Mouse (Mus musculus) ES-Bruce4 (cell line): ENCODE data around the gene Gm49776. TPM values are rescaled to one million over a fixed set of nuclear protein-coding genes. Genes with fewer than 3 reads are reported as not detected.

Source experiments
- H3K27ac ChIP-seq: 2 replicates; pipeline ENCODE4 v1.5.1; 2012; ENCODE audit warnings: low read length, inconsistent platforms; ENCODE audit not compliant: insufficient read depth
- H3K27me3 ChIP-seq: 2 replicates; pipeline ENCODE4 v1.6.1; 2012; ENCODE audit warnings: mild to moderate bottlenecking, low read length, inconsistent platforms; ENCODE audit not compliant: control insufficient read depth, poor library complexity, insufficient read depth, severe bottlenecking
- H3K36me3 ChIP-seq: 2 replicates; pipeline ENCODE4 v1.6.1; 2012; ENCODE audit warnings: inconsistent platforms, mild to moderate bottlenecking, low read length, moderate library complexity; ENCODE audit not compliant: control insufficient read depth, poor library complexity, insufficient read depth, severe bottlenecking
- H3K4me1 ChIP-seq: one replicate; pipeline ENCODE4 v1.8.1; 2011; ENCODE audit warnings: low read length; ENCODE audit not compliant: control insufficient read depth, insufficient read depth
- H3K4me3 ChIP-seq: 2 replicates; pipeline ENCODE4 v1.5.1; 2011; ENCODE audit warnings: low read depth, mild to moderate bottlenecking, low read length
- H3K9ac ChIP-seq: 2 replicates; pipeline ENCODE4 v1.6.1; 2012; ENCODE audit warnings: low read depth, mild to moderate bottlenecking, inconsistent platforms; ENCODE audit not compliant: poor library complexity, severe bottlenecking
- H3K9me3 ChIP-seq: replicated peaks from 2 replicates; pipeline ENCODE4 v1.6.1; 2012; ENCODE audit warnings: mild to moderate bottlenecking, low read length, inconsistent platforms; ENCODE audit not compliant: control insufficient read depth, poor library complexity, insufficient read depth, severe bottlenecking
- CTCF ChIP-seq: IDR thresholded peaks from one replicate; pipeline ENCODE4 v1.8.1; 2011; ENCODE audit warnings: low read depth, low read length
- EP300 ChIP-seq: IDR thresholded peaks from 2 replicates; pipeline ENCODE4 v1.6.1; 2011; ENCODE audit warnings: low read depth, low read length; ENCODE audit not compliant: insufficient read depth
- POLR2A ChIP-seq: IDR thresholded peaks from one replicate; pipeline ENCODE4 v1.8.1; 2011; ENCODE audit warnings: low read length; ENCODE audit not compliant: insufficient read depth
- polyA plus RNA-seq: library from polyadenylated mRNA; stranded (reverse); fragments of >200 nt; gene quantifications from 2 replicates; pipeline ENCODE4 v1.2.4, GENCODE M21; 2011; ENCODE audit warnings: low read depth; ENCODE audit not compliant: missing spikeins, insufficient read depth, insufficient read length

The Gm49776 gene
- polyA plus RNA-seq, 1 experiment: not detected

DNA sequence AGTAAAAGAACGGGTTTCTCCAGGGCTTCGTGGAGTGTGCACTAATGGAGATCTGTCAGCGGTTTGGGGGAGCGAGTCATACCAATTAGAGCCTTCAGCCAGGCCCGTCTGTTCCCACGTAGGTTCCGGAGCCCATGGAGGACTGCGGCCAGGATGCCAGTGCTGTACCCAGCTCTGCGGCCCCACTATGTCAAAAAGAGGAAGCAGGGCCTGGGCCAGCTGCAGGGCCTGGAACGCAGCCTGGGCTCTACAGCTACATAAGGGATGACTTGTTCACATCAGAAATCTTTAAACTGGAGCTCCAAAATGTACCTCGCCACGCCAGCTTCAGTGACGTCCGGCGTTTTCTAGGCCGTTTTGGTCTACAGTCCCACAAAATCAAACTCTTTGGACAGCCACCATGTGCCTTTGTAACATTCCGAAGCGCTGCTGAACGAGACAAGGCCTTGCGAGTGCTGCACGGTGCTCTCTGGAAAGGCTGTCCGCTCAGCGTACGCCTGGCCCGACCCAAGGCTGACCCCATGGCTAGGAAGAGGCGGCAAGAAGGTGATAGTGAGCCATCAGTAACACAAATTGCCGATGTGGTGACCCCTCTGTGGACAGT, 8.7 kb downstream of the Gm49776 start:
- TF ChIP-seq EP300: no peak
- no peak for TF ChIP-seq POLR2A
- no peak for TF ChIP-seq CTCF
- Histone ChIP-seq H3K27me3 (no peaks in the 10 kb centered on the region), H3K9me3 (no peaks in the 10 kb centered on the region), H3K4me1 (peaks cover 3% of the 10 kb centered on the region), H3K36me3 (peaks cover 65% of the 10 kb centered on the region), H3K4me3 (peak overlapping the region; percentile 90), H3K9ac (peak overlapping the region; percentile 86), H3K27ac (no peak overlapping the region)

DNA sequence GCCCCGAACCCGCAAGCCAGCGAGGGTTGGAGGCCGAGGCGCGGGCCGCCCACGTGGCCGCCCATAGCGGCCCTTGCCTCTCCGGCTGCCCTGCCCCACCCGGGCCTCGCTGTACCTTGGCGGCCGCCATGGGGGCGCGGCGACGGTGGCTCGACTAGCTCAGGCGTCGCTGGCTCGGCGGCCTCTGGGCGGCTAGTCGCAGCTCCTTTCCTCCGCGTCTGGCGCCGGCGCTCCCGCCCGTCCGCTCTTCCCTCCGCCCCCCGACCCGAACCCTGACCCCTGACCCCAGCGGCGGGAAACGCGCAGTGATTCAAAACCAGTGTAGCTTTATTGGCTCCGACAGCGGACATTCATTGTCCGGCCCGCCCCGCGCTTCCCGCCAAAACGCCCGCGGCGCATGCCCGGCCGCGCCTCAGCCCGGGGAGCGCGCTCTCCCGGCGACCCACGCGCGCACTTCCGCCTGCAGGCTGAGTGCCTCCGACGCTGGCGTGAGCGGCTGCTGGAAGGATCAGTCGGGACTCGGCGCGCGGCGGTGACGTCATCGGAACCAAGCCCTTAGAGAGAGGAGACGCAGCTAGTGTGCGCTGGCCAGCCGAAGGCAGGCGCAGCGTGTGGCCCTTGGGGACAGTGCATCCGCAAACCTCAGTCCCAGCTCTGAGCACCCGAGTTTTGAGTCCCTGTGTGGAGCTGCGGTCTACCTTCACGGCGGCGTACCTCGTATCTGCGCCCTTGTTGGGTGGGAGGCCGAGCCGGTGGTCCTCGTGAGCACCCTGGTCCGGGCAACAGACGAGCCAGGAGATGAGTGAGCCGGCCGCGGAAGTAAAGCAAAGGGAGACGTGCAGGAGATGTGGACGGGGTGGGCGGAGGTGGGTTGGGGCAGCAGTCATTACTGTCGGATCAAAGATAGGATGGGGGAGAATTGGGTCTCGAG, 9.4 kb downstream of the Gm49776 start, which contains the start of the genes Trmt2a and Ranbp1:
Gene Trmt2a, plus strand, starts transcription at position 247 of the 931 bp plus-strand sequence.
Gene Ranbp1, minus strand, starts transcription at position 300 of the 931 bp plus-strand sequence.
- peaks cover 3% of the 10 kb centered on the region for H3K4me1 ChIP-seq
- H3K9me3 ChIP-seq: no peaks in the 10 kb centered on the region
- H3K27ac ChIP-seq: peak within 1 kb of the TSS; percentile 24; the same call in 1 of the 2 replicates
- TF ChIP-seq EP300 (peak; percentile 34; the same call in 1 of the 2 replicates), CTCF (no peak), POLR2A (peak; percentile 92)
- peak within 1 kb of the TSS; percentile 98 for H3K4me3 ChIP-seq
- H3K36me3 ChIP-seq: peaks cover 65% of the 10 kb centered on the region
- H3K27me3 ChIP-seq: no peaks in the 10 kb centered on the region
- peak within 1 kb of the TSS; percentile 99 for H3K9ac ChIP-seq

- Histone ChIP-seq H3K4me1 (peaks cover 3% of the 10 kb centered on the region), H3K9me3 (no peaks in the 10 kb centered on the region), H3K4me3 (peak overlapping the region; percentile 98), H3K9ac (peak overlapping the region; percentile 99), H3K27me3 (no peaks in the 10 kb centered on the region), H3K27ac (peak overlapping the region; percentile 24; the same call in 1 of the 2 replicates), H3K36me3 (peaks cover 65% of the 10 kb centered on the region)
- TF ChIP-seq CTCF (no peak), POLR2A (no peak), EP300 (no peak)
These were observed 10.4 kb downstream of the Gm49776 start for GRCm38 (mm10) chr16:18247521-18248399.

GRCm38 (mm10) chr16:18241581-18241980, 16.5 kb downstream of the Gm49776 start:
- H3K9me3 ChIP-seq: no peaks in the 10 kb centered on the region
- no peak overlapping the region for H3K4me3 ChIP-seq
- H3K36me3 ChIP-seq: peaks cover 83% of the 10 kb centered on the region
- TF ChIP-seq CTCF (no peak), EP300 (no peak), POLR2A (no peak)
- H3K27ac ChIP-seq: no peak overlapping the region
- no peaks in the 10 kb centered on the region for H3K27me3 ChIP-seq
- H3K4me1 ChIP-seq: no peaks in the 10 kb centered on the region
- H3K9ac ChIP-seq: no peak overlapping the region

- Histone ChIP-seq H3K9ac (no peak overlapping the region), H3K27ac (no peak overlapping the region)
These were observed 21.2 kb downstream of the Gm49776 start for GRCm38 (mm10) chr16:18236676-18237501.

More at GRCm38 (mm10) chr16:18236676-18237501, 21.2 kb downstream of the Gm49776 start:
- H3K36me3 ChIP-seq: peaks cover 36% of the 10 kb centered on the region
- H3K9me3 ChIP-seq: no peaks in the 10 kb centered on the region
- no peaks in the 10 kb centered on the region for H3K4me1 ChIP-seq
- TF ChIP-seq EP300 (no peak), CTCF (no peak), POLR2A (no peak)
- H3K27me3 ChIP-seq: no peaks in the 10 kb centered on the region
- no peak overlapping the region for H3K4me3 ChIP-seq
